Mouse (Mus musculus): ENCODE measurements around the gene Borcs8.

Borcs8 gene

GRCm38 (mm10) chr8:70181212-70181902, 42.1 kb downstream of the Borcs8 start:
- no peak for DNase-seq

- no peak for DNase-seq
These were observed 42.6 kb downstream of the Borcs8 start for GRCm38 (mm10) chr8:70181903-70182252.

- no peak for DNase-seq
These were observed 43.9 kb downstream of the Borcs8 start for GRCm38 (mm10) chr8:70183194-70183593.

- DNase-seq = peak; percentile 89
These were observed 49.4 kb downstream of the Borcs8 start for GRCm38 (mm10) chr8:70188707-70189106.

- DNase-seq = peak; percentile 78
These were observed 53.9 kb downstream of the Borcs8 start for GRCm38 (mm10) chr8:70193238-70193637.

GRCm38 (mm10) chr8:70194191-70194590, 54.9 kb downstream of the Borcs8 start:
- no peak for DNase-seq

GRCm38 (mm10) chr8:70195762-70196161, 56.5 kb downstream of the Borcs8 start:
- DNase-seq = no peak

Measured in kidney, postnatal 14 days (tissue).